In genomic region chr2:148603315-148603714, GRCm38 (mm10) we compare ENCODE assay signal across 31 mouse cellular contexts.
A peak's percentile ranks its signal among the peaks of the same experiment; 100 is the strongest.
DNase-seq lines count a peak whose midpoint lies in the region; ATAC-seq lines count a peak whose summit lies in the region.
"Had no signal": no experiment of that assay in that cellular context is flagged by ENCODE, and none has a peak within 500 bp of the region (broad histone marks: within the 10 kb centered on the region; RNA-seq: fewer than 3 reads in every experiment).

No protein-coding gene starts in this region.

- 38% methylated on average over 2 of the region's 2 CpGs for WGBS in heart, embryonic 12.5 days
- 41% methylated on average over 2 of the region's 2 CpGs for WGBS in heart, embryonic 15.5 days
- WGBS in liver, embryonic 12.5 days (ENCODE audit: insufficient replicate concordance), result 40% methylated on average over 2 of the region's 2 CpGs

- H3K9ac ChIP-seq in heart, embryonic 12.5 days, result no peak overlapping the region
- H3K9ac ChIP-seq in heart, embryonic 15.5 days, result no peak overlapping the region
- H3K9ac ChIP-seq in liver, embryonic 12.5 days, result no peak overlapping the region
- H3K9ac ChIP-seq: embryonic facial prominence, embryonic 15.5 days; forebrain, embryonic 12.5 days; forebrain, postnatal 0 days; intestine, embryonic 15.5 days; limb, embryonic 13.5 days; liver, postnatal 0 days; midbrain, embryonic 15.5 days had no signal

- no peaks in the 10 kb centered on the region for H3K27me3 ChIP-seq in heart, embryonic 12.5 days (replicated peaks)
- no peaks in the 10 kb centered on the region for H3K27me3 ChIP-seq in heart, embryonic 15.5 days
- no peaks in the 10 kb centered on the region for H3K27me3 ChIP-seq in liver, embryonic 12.5 days (replicated peaks)
- H3K27me3 ChIP-seq: embryonic facial prominence, embryonic 15.5 days; forebrain, embryonic 12.5 days; intestine, embryonic 15.5 days; limb, embryonic 13.5 days; midbrain, embryonic 15.5 days had no signal

- H3K4me2 ChIP-seq in heart, embryonic 12.5 days, result no peak overlapping the region
- H3K4me2 ChIP-seq in heart, embryonic 15.5 days, result no peak overlapping the region
- no peak overlapping the region for H3K4me2 ChIP-seq in liver, embryonic 12.5 days
- H3K4me2 ChIP-seq: embryonic facial prominence, embryonic 15.5 days; forebrain, embryonic 12.5 days; intestine, embryonic 15.5 days; limb, embryonic 13.5 days; liver, embryonic 11.5 days; midbrain, embryonic 15.5 days had no signal

- peak overlapping the region; percentile 10 for H3K27ac ChIP-seq in heart, embryonic 12.5 days (ENCODE audit: poor library complexity, severe bottlenecking)
- H3K27ac ChIP-seq in heart, embryonic 15.5 days, result peak overlapping the region; percentile 51
- no peak overlapping the region for H3K27ac ChIP-seq in liver, embryonic 12.5 days
- H3K27ac ChIP-seq: embryonic facial prominence, embryonic 15.5 days; forebrain, embryonic 12.5 days; hindbrain, embryonic 10.5 days; hindbrain, postnatal 0 days; intestine, embryonic 15.5 days; limb, embryonic 13.5 days; midbrain, embryonic 10.5 days; midbrain, embryonic 15.5 days; stomach, postnatal 0 days had no signal

- no peak for DNase-seq in heart, adult 8-10 months (ENCODE audit: low spot score)
- peak; percentile 7 for DNase-seq in kidney, postnatal 14 days
- no peak for DNase-seq in kidney, postnatal 25 days
- DNase-seq in heart, postnatal 4 days, result peak; percentile 18
- DNase-seq: adrenal gland, adult 2 months; adrenal gland, postnatal 36 days; B cell, adult 2 months; cerebellum, adult 2 months; cerebellum, postnatal 14 days; forebrain, postnatal 0 days; gastrocnemius, postnatal 10 days; kidney, adult 2 months; kidney, postnatal 4 days; liver, postnatal 0 days; right cerebral cortex, postnatal 4 days; thymus, adult 18-20 months; thymus, postnatal 25 days had no signal

- H3K4me1 ChIP-seq in heart, embryonic 12.5 days (replicated peaks), result peaks cover 18% of the 10 kb centered on the region; the same call in 1 of the 2 replicates
- no peaks in the 10 kb centered on the region for H3K4me1 ChIP-seq in heart, embryonic 15.5 days (replicated peaks)
- H3K4me1 ChIP-seq in liver, embryonic 12.5 days, result no peaks in the 10 kb centered on the region
- H3K4me1 ChIP-seq: embryonic facial prominence, embryonic 15.5 days; forebrain, embryonic 12.5 days; hindbrain, embryonic 10.5 days; intestine, embryonic 15.5 days; limb, embryonic 13.5 days; midbrain, embryonic 10.5 days; midbrain, embryonic 15.5 days had no signal

- no peak overlapping the region for H3K4me3 ChIP-seq in heart, embryonic 12.5 days
- H3K4me3 ChIP-seq in heart, embryonic 15.5 days, result no peak overlapping the region
- H3K4me3 ChIP-seq in liver, embryonic 12.5 days, result no peak overlapping the region
- H3K4me3 ChIP-seq: embryonic facial prominence, embryonic 15.5 days; forebrain, embryonic 12.5 days; hindbrain, embryonic 10.5 days; intestine, embryonic 15.5 days; limb, embryonic 13.5 days; midbrain, embryonic 10.5 days; midbrain, embryonic 15.5 days had no signal

- ATAC-seq in heart, embryonic 12.5 days (ENCODE audit: insufficient number of reproducible peaks, low FRiP score), result peak; percentile 35; the same call in 1 of the 2 replicates
- peak; percentile 71 for ATAC-seq in heart, embryonic 15.5 days (replicated peaks; ENCODE audit: insufficient number of reproducible peaks, insufficient read depth, low FRiP score, low read depth)
- ATAC-seq in liver, embryonic 12.5 days, result no peak
- ATAC-seq: activated CD4-positive, CD25-positive, alpha-beta regulatory T cell, adult 4 months; forebrain, postnatal 0 days; hindbrain, postnatal 0 days; intestine, embryonic 15.5 days; liver, postnatal 0 days; midbrain, embryonic 15.5 days had no signal

- H3K36me3 ChIP-seq in heart, embryonic 12.5 days, result no peaks in the 10 kb centered on the region
- no peaks in the 10 kb centered on the region for H3K36me3 ChIP-seq in heart, embryonic 15.5 days
- no peaks in the 10 kb centered on the region for H3K36me3 ChIP-seq in liver, embryonic 12.5 days
- H3K36me3 ChIP-seq: embryonic facial prominence, embryonic 15.5 days; forebrain, embryonic 12.5 days; hindbrain, embryonic 10.5 days; intestine, embryonic 15.5 days; limb, embryonic 13.5 days; midbrain, embryonic 10.5 days; midbrain, embryonic 15.5 days had no signal

- no peaks in the 10 kb centered on the region for H3K9me3 ChIP-seq in heart, embryonic 12.5 days (replicated peaks)
- H3K9me3 ChIP-seq in heart, embryonic 15.5 days (replicated peaks), result no peaks in the 10 kb centered on the region
- no peaks in the 10 kb centered on the region for H3K9me3 ChIP-seq in liver, embryonic 12.5 days (replicated peaks)
- H3K9me3 ChIP-seq: embryonic facial prominence, embryonic 15.5 days; forebrain, embryonic 12.5 days; hindbrain, embryonic 10.5 days; intestine, embryonic 15.5 days; limb, embryonic 13.5 days; midbrain, embryonic 10.5 days; midbrain, embryonic 15.5 days had no signal

Comparison
In these comparisons a context has a peak if more than half of its experiments do, and no peak if none do; other contexts are left out.
1. DNase-seq: peak in kidney, postnatal 14 days (single experiment) and heart, postnatal 4 days (single experiment); none in heart, adult 8-10 months (single experiment) and kidney, postnatal 25 days (0 of 2).